Mouse (Mus musculus): Measurements from ENCODE around the gene Adcy4. TPM values are rescaled to one million over a fixed set of nuclear protein-coding genes. Genes with fewer than 3 reads are reported as not detected.

The Adcy4 gene
- under 1 TPM; 0.04 to 0.45 TPM for polyA plus RNA-seq (2017; shearing (Covaris generic))

DNA sequence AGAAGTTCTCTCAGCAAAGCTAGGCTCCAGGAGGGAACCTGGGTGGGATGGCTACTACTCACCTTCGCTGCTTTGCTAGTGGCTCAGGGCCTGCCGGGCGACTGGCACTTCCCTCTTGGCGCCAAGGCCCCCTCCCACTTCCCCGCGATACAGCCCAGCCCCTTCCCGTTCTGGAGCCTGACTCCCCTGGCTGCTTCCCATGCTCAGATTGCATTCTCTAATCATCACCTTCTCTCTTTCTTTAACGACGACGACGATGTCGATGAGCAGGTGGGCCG is at the start of gene Adcy4:
Adcy4 (minus strand) TSS at position 138 of the 278 bp plus-strand sequence.

DNA sequence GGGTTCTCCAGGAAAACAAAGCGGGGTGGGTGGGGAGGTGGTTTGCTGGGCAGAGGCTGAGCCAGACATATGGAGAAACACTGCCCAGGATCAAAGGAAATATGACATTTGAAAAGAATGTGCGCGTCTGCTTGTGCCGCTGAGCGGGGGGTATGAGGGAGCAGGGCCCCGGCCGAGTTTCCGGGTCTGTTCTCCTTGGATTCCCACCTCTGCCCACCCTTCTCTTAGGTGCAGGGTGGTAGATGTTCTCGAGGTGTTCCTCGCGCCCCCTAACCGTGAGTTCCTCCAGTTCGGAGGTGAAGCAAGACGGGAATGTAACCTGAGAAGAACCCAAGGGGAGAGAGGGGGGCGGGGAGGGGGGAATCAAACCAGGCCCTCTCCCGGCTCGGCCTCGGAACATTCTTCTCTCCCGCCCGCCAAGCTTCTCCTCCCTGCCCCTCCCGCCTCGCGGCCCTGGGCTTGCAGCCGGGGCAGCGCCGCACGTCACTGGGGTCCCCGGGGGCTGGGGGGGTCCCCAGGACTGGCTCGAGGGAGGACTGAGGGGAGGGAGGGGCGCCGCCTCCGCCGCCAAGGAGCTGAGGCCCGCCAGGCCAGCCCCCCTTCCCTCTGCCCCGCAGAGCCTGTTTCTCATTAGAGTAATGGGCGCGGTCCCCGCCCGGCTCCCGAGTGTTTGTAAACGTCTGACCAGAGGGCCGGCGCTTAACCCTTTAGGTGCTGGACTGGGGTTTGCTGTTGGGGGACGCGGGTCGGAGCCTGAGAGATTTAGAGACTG is 39.3 kb upstream of the Adcy4 start, which contains the start of gene Nfatc4:
Nfatc4 (plus strand) TSS at position 154 of the 772 bp plus-strand sequence.

DNA sequence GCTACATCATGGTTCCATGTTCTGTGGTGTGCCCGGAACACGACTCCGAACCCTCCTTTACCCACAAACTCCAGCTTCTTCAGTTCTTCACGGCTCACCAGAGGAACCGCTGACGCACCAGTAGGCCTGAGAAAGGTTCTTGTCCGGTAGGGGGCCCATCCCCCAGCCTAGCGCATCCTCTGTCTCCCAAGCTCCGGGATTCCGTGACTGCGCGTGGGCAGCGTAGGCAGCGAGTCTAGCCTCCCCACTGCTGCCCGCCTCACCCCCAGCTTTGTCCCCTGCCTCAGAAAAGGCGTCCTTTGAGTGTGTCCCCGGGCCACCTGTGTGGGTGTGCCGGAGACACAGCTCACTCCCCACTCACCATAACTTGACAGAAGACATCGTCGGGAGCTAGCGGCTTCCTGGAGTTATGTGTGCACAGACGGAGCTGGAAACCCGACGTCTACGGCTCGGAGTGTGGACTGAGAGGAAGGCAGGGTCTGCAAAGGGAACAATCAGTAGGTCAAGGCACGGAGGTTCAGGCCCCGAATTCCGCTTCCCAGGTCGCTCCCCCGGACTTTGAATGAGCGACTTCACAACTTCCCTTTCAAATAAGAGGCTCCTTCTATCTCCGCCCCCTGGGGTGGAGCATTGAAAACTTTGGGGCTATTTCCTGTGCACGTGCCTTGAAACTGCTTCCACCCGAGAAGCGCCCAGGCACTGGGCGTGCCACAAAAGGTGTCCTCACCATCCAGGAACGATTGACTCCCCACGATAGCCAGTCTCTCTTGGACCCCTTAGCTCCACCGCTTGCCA is 4.6 kb upstream of the Adcy4 start, which contains the start of gene Ripk3:
Ripk3 (minus strand) TSS at position 610 of the 795 bp plus-strand sequence.

DNA sequence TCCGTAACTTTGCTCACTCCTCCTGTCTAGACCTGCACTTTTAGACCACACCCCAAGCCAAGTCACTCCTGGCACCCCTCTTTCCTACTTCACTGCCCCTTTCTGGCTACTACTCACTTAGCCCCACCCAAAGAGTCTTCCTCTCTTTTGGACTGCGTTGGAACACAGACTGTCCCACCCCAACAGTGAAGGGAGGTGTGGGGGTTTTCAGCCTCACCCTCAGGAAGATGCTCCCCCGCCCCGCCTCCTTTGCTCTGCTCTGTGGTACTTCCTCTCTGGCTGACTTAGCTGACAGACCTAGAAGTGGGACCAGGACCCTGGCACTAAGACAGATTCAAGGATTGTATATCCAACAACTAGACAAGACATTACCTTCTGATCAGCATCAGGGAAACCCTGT is 18.2 kb downstream of the Adcy4 start, which contains the start of gene Ltb4r1:
Ltb4r1 (plus strand) TSS at position 267 of the 400 bp plus-strand sequence.

DNA sequence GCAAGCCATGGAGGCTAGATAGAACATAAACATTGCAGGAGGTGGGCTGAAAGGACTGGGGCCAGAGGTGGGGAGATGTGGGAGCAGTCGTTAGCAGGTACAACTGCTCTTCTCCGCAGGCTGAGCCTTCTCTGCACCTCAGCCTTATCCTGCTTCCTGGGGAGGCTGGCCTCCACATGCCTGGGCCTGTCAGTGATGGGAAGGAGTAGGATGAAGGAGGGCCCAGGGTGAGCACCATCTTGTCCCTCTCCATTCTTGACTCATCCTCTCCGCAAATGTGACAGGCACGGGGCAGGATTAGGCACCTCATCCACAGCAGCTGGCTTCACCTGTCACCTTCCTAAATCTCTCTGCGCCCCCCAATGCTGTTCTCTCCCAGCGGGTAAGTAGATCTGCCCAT is 22.7 kb downstream of the Adcy4 start, which contains the start of gene Ltb4r2:
Ltb4r2 (plus strand) TSS at position 266 of the 400 bp plus-strand sequence.

DNA sequence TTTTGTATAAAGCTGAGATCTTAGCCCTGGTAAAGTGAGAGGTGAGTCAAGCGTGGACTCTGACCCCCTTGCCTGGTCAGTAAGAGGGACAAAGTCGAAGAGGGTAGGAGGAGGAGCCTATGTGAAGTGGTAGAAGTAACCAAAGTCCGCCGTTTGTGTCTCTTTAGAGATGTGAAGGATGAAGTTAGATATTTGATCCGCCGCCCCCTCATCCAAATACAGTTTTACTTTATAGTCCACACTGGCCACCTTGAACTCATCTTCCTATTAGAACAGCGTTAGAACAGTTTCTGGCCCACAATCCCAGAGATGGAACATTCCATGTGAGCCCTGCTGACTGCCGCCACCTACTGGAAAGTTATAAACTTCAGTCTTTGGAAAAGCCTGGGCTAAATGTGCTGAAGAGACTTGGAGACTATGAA is 25.5 kb downstream of the Adcy4 start, which contains the start of gene Cideb:
Cideb (minus strand) TSS at position 96 of the 422 bp plus-strand sequence.

DNA sequence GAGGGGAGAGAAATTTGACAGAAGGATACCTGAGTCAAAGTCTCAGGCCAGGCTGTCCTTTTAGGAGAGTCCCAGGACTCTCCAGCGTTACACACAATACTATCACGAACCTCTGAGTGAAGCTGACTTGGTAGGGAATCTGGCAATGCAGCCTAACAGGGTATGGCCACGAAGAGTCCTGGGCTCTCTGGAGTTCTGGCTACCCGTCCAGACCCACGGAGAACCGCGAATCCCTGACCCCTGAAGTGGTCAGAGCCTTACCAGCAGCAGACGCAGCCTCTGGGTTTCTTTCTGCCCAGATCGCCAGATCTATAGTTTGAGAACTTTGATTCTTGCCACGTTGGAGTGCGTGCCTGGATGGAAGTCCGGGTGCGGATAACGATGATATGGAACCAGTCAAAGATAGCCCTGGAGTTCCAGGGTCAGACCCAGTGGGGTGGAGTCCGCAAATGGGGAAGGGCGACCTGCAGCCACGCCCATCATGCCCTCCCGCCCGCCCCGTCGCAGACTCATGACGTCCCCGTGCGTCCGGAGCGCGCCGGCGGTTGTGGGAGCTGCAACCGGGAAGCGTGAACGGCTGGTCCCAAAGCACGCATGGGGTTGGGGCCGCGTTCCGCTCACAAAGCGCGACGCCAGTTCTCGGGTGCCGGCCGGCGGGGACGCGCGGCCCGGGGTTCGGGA is 38.6 kb downstream of the Adcy4 start, which contains the start of the genes Dhrs1 and Nop9:
Dhrs1 (minus strand) TSS at position 511 of the 681 bp plus-strand sequence.
Nop9 (plus strand) TSS at position 514 of the 681 bp plus-strand sequence.

DNA sequence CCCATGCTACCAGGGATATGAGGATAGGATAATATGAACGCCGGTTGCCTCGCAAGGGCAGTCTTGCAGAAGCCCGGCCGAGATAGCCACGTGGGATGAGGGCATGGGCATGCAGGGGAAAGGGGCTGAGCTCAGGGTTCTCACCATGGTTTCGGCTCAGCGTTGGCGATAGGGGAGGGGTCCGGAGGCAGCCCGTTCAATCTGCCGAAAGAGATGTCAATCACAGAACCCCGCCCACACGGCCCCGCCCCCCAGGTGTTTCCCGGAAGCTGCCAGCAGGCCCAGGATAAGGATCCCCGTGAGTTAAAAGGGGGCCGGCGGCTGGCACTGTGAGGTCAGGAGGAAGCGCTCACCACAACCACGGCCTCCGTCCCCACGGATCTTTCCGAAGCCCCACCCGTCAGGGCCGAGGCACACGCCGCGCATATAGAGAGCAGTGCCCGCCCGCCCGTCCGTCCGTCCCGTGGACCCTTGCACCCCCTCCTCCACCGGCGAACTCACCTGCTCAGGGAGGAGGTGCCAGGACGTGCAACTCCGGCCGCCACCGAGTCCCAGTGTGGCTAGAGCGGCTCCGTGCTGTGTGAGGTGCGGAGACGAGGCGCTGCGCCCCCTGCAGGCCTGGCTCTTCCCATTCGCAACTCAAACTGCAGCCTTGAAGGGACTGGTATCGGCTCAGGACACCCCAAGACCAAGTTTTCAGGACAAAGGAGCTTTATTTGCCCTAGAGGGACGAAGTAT is 62.0 kb downstream of the Adcy4 start, which contains the start of gene Rabggta:
Rabggta (minus strand) TSS at position 564 of the 738 bp plus-strand sequence.

Other genes starting within 250 kb of the Adcy4 start
- 10 to 100 TPM; 21.5 to 51.6 TPM for gene Pck2, start 243.8 kb downstream of the Adcy4 start, polyA plus RNA-seq (2017; shearing (Covaris generic))
- gene Dcaf11, start 224.1 kb downstream of the Adcy4 start, polyA plus RNA-seq (2017; shearing (Covaris generic)): 100 to 1,000 TPM; 141 to 145 TPM
- 1 to 10 TPM; 4.4 to 6.9 TPM for gene A730061H03Rik, start 223.7 kb downstream of the Adcy4 start, polyA plus RNA-seq (2017; shearing (Covaris generic))
- not detected for gene Fitm1, start 208.5 kb downstream of the Adcy4 start, polyA plus RNA-seq (2017; shearing (Covaris generic))
- gene Psme1, start 206.0 kb downstream of the Adcy4 start, polyA plus RNA-seq (2017; shearing (Covaris generic)): 1,000 to 10,000 TPM; 1,004 to 1,125 TPM
- gene Emc9, start 198.8 kb downstream of the Adcy4 start, polyA plus RNA-seq (2017; shearing (Covaris generic)): 10 to 100 TPM; 32.7 to 34.1 TPM
- gene Psme2, start 193.0 kb downstream of the Adcy4 start, polyA plus RNA-seq (2017; shearing (Covaris generic)): 100 to 1,000 TPM; 686 to 830 TPM
- 10 to 100 TPM; 61.0 to 75.2 TPM for gene Rnf31, start 192.4 kb downstream of the Adcy4 start, polyA plus RNA-seq (2017; shearing (Covaris generic))
- gene Irf9, start 180.5 kb downstream of the Adcy4 start, polyA plus RNA-seq (2017; shearing (Covaris generic)): 100 to 1,000 TPM; 149 to 175 TPM
- 10 to 100 TPM in 1 of 2 experiments, 1 to 10 TPM in 1; 2.7 to 16.9 TPM for gene Rec8, start 166.1 kb downstream of the Adcy4 start, polyA plus RNA-seq (2017; shearing (Covaris generic))
- 10 to 100 TPM; 50.2 to 65.2 TPM for gene Ipo4, start 148.1 kb downstream of the Adcy4 start, polyA plus RNA-seq (2017; shearing (Covaris generic))
- 1 to 10 TPM; 1.4 to 3.0 TPM for gene Gm49378, start 146.2 kb downstream of the Adcy4 start, polyA plus RNA-seq (2017; shearing (Covaris generic))
- 10 to 100 TPM; 73.1 to 82.7 TPM for gene Tm9sf1, start 140.3 kb downstream of the Adcy4 start, polyA plus RNA-seq (2017; shearing (Covaris generic))
- gene Tssk4, start 133.9 kb downstream of the Adcy4 start, polyA plus RNA-seq (2017; shearing (Covaris generic)): 1 to 10 TPM; 1.4 to 2.1 TPM
- gene Mdp1, start 123.6 kb downstream of the Adcy4 start, polyA plus RNA-seq (2017; shearing (Covaris generic)): 100 to 1,000 TPM in 1 of 2 experiments, 10 to 100 TPM in 1; 97.3 to 101 TPM
- gene Gmpr2, start 112.2 kb downstream of the Adcy4 start, polyA plus RNA-seq (2017; shearing (Covaris generic)): 10 to 100 TPM; 41.6 to 61.3 TPM
- gene Nedd8, start 112.0 kb downstream of the Adcy4 start, polyA plus RNA-seq (2017; shearing (Covaris generic)): 100 to 1,000 TPM; 358 to 380 TPM
- 10 to 100 TPM; 57.8 to 66.2 TPM for gene Tinf2, start 102.3 kb downstream of the Adcy4 start, polyA plus RNA-seq (2017; shearing (Covaris generic))
- gene Tgm1, start 70.2 kb downstream of the Adcy4 start, polyA plus RNA-seq (2017; shearing (Covaris generic)): under 1 TPM; 0.14 to 0.76 TPM
- 10 to 100 TPM; 54.5 to 89.6 TPM for gene Rabggta, start 61.8 kb downstream of the Adcy4 start, polyA plus RNA-seq (2017; shearing (Covaris generic))
- gene Dhrs1, start 38.4 kb downstream of the Adcy4 start, polyA plus RNA-seq (2017; shearing (Covaris generic)): 10 to 100 TPM; 21.9 to 45.9 TPM
- 10 to 100 TPM; 45.0 to 53.1 TPM for gene Nop9, start 38.4 kb downstream of the Adcy4 start, polyA plus RNA-seq (2017; shearing (Covaris generic))
- not detected for gene Cideb, start 25.6 kb downstream of the Adcy4 start, polyA plus RNA-seq (2017; shearing (Covaris generic))
- gene Ltb4r2, start 22.7 kb downstream of the Adcy4 start, polyA plus RNA-seq (2017; shearing (Covaris generic)): 1 to 10 TPM in 1 of 2 experiments, under 1 TPM in 1; 0.35 to 1.1 TPM
- gene Ltb4r1, start 18.1 kb downstream of the Adcy4 start, polyA plus RNA-seq (2017; shearing (Covaris generic)): 10 to 100 TPM in 1 of 2 experiments, 1 to 10 TPM in 1; 1.2 to 10.9 TPM
- 10 to 100 TPM; 62.4 to 75.6 TPM for gene Ripk3, start 4.8 kb upstream of the Adcy4 start, polyA plus RNA-seq (2017; shearing (Covaris generic))
- gene Nfatc4, start 39.0 kb upstream of the Adcy4 start, polyA plus RNA-seq (2017; shearing (Covaris generic)): 1 to 10 TPM in 1 of 2 experiments, not detected in 1; 1.6 TPM
- 1 to 10 TPM in 1 of 2 experiments, under 1 TPM in 1; 0.22 to 1.5 TPM for gene Nynrin, start 69.9 kb upstream of the Adcy4 start, polyA plus RNA-seq (2017; shearing (Covaris generic))
- gene Cbln3, start 100.3 kb upstream of the Adcy4 start, polyA plus RNA-seq (2017; shearing (Covaris generic)): under 1 TPM; 0.33 to 0.48 TPM
- gene Khnyn, start 100.9 kb upstream of the Adcy4 start, polyA plus RNA-seq (2017; shearing (Covaris generic)): 10 to 100 TPM; 67.6 to 78.9 TPM
- 10 to 100 TPM; 72.3 to 79.5 TPM for gene Sdr39u1, start 116.2 kb upstream of the Adcy4 start, polyA plus RNA-seq (2017; shearing (Covaris generic))
- not detected for gene Cma1, start 160.6 kb upstream of the Adcy4 start, polyA plus RNA-seq (2017; shearing (Covaris generic))
- gene Cma2, start 166.9 kb upstream of the Adcy4 start, polyA plus RNA-seq (2017; shearing (Covaris generic)): not detected
- not detected for gene Mcpt1, start 233.9 kb upstream of the Adcy4 start, polyA plus RNA-seq (2017; shearing (Covaris generic))
- gene Mcpt9, start 246.4 kb upstream of the Adcy4 start, polyA plus RNA-seq (2017; shearing (Covaris generic)): under 1 TPM in 1 of 2 experiments, not detected in 1; 0.32 TPM